Mouse (Mus musculus) kidney, embryonic 14.5 days (tissue): ENCODE data around the gene Arhgef39. TPM values are rescaled to one million over a fixed set of nuclear protein-coding genes. Genes with fewer than 3 reads are reported as not detected.

Experiments
- ATAC-seq: fragments of 200-750 bp; cut with Nextera tagmentation; 2 replicates; pipeline ENCODE4 v1.8.0; 2017; ENCODE audit warnings: moderate number of reproducible peaks, mild to moderate bottlenecking, moderate TSS enrichment, moderate library complexity; ENCODE audit not compliant: low FRiP score, low TSS enrichment
- H3K27ac ChIP-seq: fragments of 300-500 bp; sonication (generic); 2 replicates; pipeline ENCODE4 v1.5.1; 2014; ENCODE audit warnings: low read depth, mild to moderate bottlenecking, low read length, moderate library complexity, mixed read lengths
- H3K27me3 ChIP-seq: fragments of 300-500 bp; sonication (generic); 2 replicates; pipeline ENCODE4 v1.6.1; 2014; ENCODE audit warnings: mild to moderate bottlenecking, low read length; ENCODE audit not compliant: control insufficient read depth, insufficient read depth
- H3K36me3 ChIP-seq: fragments of 300-500 bp; sonication (generic); 2 replicates; pipeline ENCODE4 v1.6.1; 2014; ENCODE audit warnings: low read length, mixed read lengths; ENCODE audit not compliant: control insufficient read depth, insufficient read depth
- H3K4me1 ChIP-seq: fragments of 300-500 bp; sonication (generic); 2 replicates; pipeline ENCODE4 v1.6.1; 2014; ENCODE audit warnings: low read length, mixed read lengths; ENCODE audit not compliant: control insufficient read depth, insufficient read depth
- H3K4me2 ChIP-seq: fragments of 300-500 bp; sonication (generic); replicated peaks from 2 replicates; pipeline ENCODE4 v1.6.1; 2014; ENCODE audit warnings: low read depth, mild to moderate bottlenecking, low read length
- H3K4me3 ChIP-seq: fragments of 300-500 bp; sonication (generic); 2 replicates; pipeline ENCODE4 v1.5.1; 2014; ENCODE audit warnings: mild to moderate bottlenecking, low read length
- H3K9ac ChIP-seq: fragments of 300-500 bp; sonication (generic); 2 replicates; pipeline ENCODE4 v1.6.1; 2014; ENCODE audit warnings: low read depth, mild to moderate bottlenecking, low read length, moderate library complexity
- H3K9me3 ChIP-seq: fragments of 300-500 bp; sonication (generic); 2 replicates; pipeline ENCODE4 v1.6.1; 2016; ENCODE audit warnings: low read length; ENCODE audit not compliant: control insufficient read depth
- WGBS: fragments of 180-500 bp; shearing (Covaris S2); extraction: QIAGEN DNeasy Blood & Tissue Kit; methylation state at CpG from one replicate; pipeline ENCODE4 v1.1.7; 2014; 5-methylcytosine and 5-hydroxymethylcytosine counted together
- polyA plus RNA-seq: library from polyadenylated mRNA; unstranded; fragments of >200 nt; fragmentation: Nextera tagmentation; extraction: Ambion mirVana; gene quantifications from 2 replicates; pipeline ENCODE4 v1.2.1, GENCODE M21; 2014

The Arhgef39 gene
- polyA plus RNA-seq, 1 experiment from 2014 or later = 38.2 TPM

DNA sequence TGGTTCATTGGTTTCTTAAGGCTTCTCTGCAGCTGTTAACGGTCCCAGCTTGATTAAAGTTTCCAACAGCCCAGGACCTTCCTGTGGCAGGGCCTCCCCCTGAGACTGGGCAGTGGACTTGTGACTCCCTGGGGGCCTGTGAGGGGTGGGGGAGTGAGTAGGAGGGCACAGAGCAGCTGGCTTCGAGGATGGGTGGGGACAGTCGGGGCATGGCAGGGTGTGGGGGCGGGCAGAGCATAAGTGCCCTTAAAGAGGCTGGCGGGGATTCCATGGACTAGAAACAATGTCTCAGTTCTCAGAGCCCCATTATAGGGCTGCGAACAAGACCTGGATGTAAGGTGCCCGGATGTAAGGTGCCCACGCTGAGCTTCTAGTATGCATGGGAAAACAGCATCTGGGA lies 42.4 kb downstream of the Arhgef39 start:
- Histone ChIP-seq H3K4me2 (no peak overlapping the region), H3K27ac (no peak overlapping the region), H3K9ac (no peak overlapping the region), H3K4me1 (peaks cover 16% of the 10 kb centered on the region), H3K4me3 (no peak overlapping the region), H3K36me3 (no peaks in the 10 kb centered on the region), H3K27me3 (peaks cover 20% of the 10 kb centered on the region; the same call in 1 of the 2 replicates), H3K9me3 (no peaks in the 10 kb centered on the region)
- 16% methylated on average over 8 of the region's 8 CpGs for WGBS
- ATAC-seq = peak; percentile 36; the same call in 1 of the 2 replicates

DNA sequence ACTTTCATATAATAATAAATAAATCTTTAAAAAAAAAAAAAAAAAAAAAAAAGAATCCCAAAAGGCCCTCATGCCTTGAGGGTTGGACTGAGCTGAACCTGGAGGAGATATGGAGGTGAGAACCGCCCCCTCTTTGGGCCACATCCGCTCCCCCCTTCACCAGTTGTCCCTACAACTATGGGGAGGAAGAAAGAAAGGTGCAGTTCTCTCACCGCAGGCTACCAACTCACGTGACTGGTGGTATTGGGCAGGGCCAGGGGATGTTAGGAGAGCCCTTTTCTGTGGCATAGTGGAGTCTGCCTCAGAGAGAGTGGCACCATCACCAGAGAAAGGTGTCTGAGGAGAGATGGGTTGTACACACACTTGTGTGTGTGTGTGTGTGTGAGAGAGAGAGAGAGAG lies 43.0 kb downstream of the Arhgef39 start:
- ATAC-seq = no peak
- 42% methylated on average over 4 of the region's 4 CpGs for WGBS
- Histone ChIP-seq H3K36me3 (no peaks in the 10 kb centered on the region), H3K9me3 (no peaks in the 10 kb centered on the region), H3K4me2 (no peak overlapping the region), H3K27ac (no peak overlapping the region), H3K4me3 (no peak overlapping the region), H3K27me3 (peaks cover 20% of the 10 kb centered on the region; the same call in 1 of the 2 replicates), H3K4me1 (peaks cover 16% of the 10 kb centered on the region), H3K9ac (no peak overlapping the region)

- no peaks in the 10 kb centered on the region for H3K36me3 ChIP-seq
- H3K4me3 ChIP-seq = peak within 1 kb of the TSS; percentile 26
- peak; percentile 20; the same call in 1 of the 2 replicates for ATAC-seq
- H3K9ac ChIP-seq = peak within 1 kb of the TSS; percentile 42; the same call in 1 of the 2 replicates
- no peak within 1 kb of the TSS for H3K27ac ChIP-seq
- WGBS = 23% methylated on average over 20 of the region's 20 CpGs
- H3K4me2 ChIP-seq = peak within 1 kb of the TSS; percentile 51
- peaks cover 16% of the 10 kb centered on the region for H3K4me1 ChIP-seq
- no peaks in the 10 kb centered on the region for H3K9me3 ChIP-seq
- peaks cover 20% of the 10 kb centered on the region; the same call in 1 of the 2 replicates for H3K27me3 ChIP-seq
These were observed 45.3 kb downstream of the Arhgef39 start, which contains the start of gene Cd72 for GRCm38 (mm10) chr4:43454041-43454836. Gene Cd72 (minus strand): TSS chr4:43454628.

DNA sequence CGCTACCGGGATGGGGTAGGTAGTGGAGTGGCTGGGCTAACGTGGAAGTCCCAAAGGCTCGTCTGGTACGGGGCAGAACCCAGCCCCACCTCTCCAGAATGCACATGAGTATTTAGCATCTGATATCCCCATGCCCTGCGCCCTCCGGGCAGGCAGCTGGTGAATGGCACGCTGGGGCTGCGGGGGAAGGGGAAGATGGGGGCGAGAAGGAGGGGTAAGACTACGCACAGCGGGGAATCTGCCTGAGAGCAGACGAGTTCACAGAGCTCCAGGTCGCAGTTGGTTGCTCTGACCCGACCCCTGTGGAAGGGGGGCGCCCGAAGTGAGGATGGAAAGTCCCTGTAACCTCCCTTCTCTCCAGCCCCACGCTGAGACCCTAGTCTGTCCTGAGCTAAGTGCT lies 46.1 kb downstream of the Arhgef39 start:
- WGBS = 2% methylated on average over 18 of the region's 18 CpGs

DNA sequence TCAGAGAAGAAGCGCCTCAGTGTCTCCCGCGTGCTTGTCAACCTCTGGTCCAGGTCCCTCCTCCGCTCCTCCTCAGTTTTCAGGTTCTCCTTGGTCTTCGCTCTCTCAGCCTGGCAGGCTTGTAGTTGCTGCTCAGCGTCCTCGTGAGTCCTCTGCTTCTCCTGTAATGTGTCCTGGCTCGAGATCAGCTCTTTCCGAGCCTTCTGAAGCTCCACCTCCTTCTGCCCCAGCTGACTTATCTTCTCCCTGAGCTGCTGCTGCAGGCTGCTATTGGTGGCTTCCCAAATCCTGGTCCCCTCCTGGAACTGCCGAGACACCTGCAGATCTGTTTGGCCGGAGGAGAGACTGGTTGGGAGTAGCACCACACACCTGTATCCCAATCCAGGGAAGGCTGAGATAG lies 47.2 kb downstream of the Arhgef39 start:
- H3K27me3 ChIP-seq = peaks cover 20% of the 10 kb centered on the region; the same call in 1 of the 2 replicates
- peaks cover 16% of the 10 kb centered on the region for H3K4me1 ChIP-seq
- ATAC-seq = no peak
- H3K27ac ChIP-seq = no peak overlapping the region
- WGBS = 56% methylated on average over 11 of the region's 11 CpGs
- no peak overlapping the region for H3K4me3 ChIP-seq
- H3K9ac ChIP-seq = no peak overlapping the region
- no peaks in the 10 kb centered on the region for H3K9me3 ChIP-seq
- H3K36me3 ChIP-seq = peaks cover 13% of the 10 kb centered on the region
- no peak overlapping the region for H3K4me2 ChIP-seq

More for the DNA sequence above, 46.1 kb downstream of the Arhgef39 start:
- Histone ChIP-seq H3K4me1 (peaks cover 16% of the 10 kb centered on the region), H3K4me3 (peak overlapping the region; percentile 26), H3K36me3 (peaks cover 2% of the 10 kb centered on the region; the same call in 1 of the 2 replicates), H3K27ac (no peak overlapping the region), H3K9me3 (no peaks in the 10 kb centered on the region), H3K9ac (peak overlapping the region; percentile 42; the same call in 1 of the 2 replicates), H3K27me3 (peaks cover 20% of the 10 kb centered on the region; the same call in 1 of the 2 replicates), H3K4me2 (peak overlapping the region; percentile 51)
- ATAC-seq = peak; percentile 36; the same call in 1 of the 2 replicates

GRCm38 (mm10) chr4:43448554-43448953 lies 50.9 kb downstream of the Arhgef39 start:
- Histone ChIP-seq H3K4me2 (no peak overlapping the region), H3K4me1 (peaks cover 14% of the 10 kb centered on the region), H3K9ac (no peak overlapping the region), H3K4me3 (no peak overlapping the region), H3K27me3 (peaks cover 11% of the 10 kb centered on the region; the same call in 1 of the 2 replicates), H3K9me3 (no peaks in the 10 kb centered on the region), H3K27ac (no peak overlapping the region), H3K36me3 (peaks cover 39% of the 10 kb centered on the region)
- WGBS = 94% methylated on average over 3 of the region's 3 CpGs
- ATAC-seq = no peak

DNA sequence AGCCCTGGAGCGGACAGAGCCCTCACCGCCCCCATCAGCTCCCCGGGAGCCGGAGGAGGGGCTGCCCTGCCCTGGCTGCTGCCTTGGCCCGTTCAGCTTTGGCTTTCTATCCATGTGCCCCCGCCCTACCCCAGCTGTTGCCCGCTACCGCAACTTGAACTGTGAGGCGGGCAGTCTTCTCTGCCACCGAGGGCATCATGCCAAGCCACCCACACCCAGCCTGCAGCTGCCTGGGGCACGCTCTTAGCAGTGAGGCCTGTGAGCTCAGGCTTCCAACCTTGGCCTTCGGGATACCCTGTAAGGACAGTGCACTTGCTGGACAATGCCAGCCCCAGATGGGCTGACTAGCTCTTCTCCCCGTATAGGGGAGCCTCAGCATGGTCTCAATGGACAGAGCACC lies 52.2 kb downstream of the Arhgef39 start:
- no peak overlapping the region for H3K27ac ChIP-seq
- no peaks in the 10 kb centered on the region for H3K9me3 ChIP-seq
- peaks cover 10% of the 10 kb centered on the region for H3K4me1 ChIP-seq
- H3K4me3 ChIP-seq = no peak overlapping the region
- no peak overlapping the region for H3K9ac ChIP-seq
- no peaks in the 10 kb centered on the region for H3K27me3 ChIP-seq
- 86% methylated on average over 13 of the region's 13 CpGs for WGBS
- peaks cover 39% of the 10 kb centered on the region for H3K36me3 ChIP-seq
- ATAC-seq = no peak
- H3K4me2 ChIP-seq = no peak overlapping the region
